Mouse (Mus musculus) bone marrow, adult 2 months (tissue): ENCODE results near the gene Ubash3b.

Experiments
- CTCF ChIP-seq: fragments of 200-500 bp; IDR thresholded peaks from 2 replicates; pipeline ENCODE4 v1.5.1; 2011; ENCODE audit warnings: low read length, control low read depth; ENCODE audit not compliant: control insufficient read depth, insufficient read depth
- POLR2A ChIP-seq: fragments of 200-500 bp; IDR thresholded peaks from 2 replicates; pipeline ENCODE4 v1.6.1; 2011; ENCODE audit warnings: low read depth, mild to moderate bottlenecking, control low read depth, low read length, borderline replicate concordance; ENCODE audit not compliant: control insufficient read depth

DNA sequence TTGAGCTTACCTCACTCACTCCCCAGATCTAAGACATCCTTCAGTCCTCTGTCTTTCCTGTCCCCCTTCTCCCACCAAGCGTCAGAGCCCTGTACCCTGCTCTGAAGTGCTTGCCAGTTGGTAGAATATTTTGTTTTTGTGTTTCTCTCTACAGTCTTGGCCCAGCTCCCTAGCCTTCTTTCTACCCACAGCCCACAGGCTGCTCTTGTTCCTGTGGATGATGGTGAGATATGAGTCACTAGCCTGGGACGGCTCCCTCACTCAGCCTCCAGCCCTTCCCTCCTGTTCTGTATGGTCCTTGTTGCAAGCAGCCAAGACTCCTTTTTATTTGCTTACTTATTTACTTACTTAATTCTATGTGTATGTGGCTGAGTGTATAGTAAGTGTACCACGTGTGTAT lies 141.0 kb downstream of the Ubash3b start:
- no peak for TF ChIP-seq CTCF
- TF ChIP-seq POLR2A: no peak
